Mouse (Mus musculus) ES-CJ7 (cell line): ENCODE data around the gene Hinfp.
A peak's percentile ranks its signal among the peaks of the same experiment; 100 is the strongest.
"Not testable (repeated sequence)": the region's sequence is repeated elsewhere in the genome, so short reads cannot be mapped to it uniquely, and the experiment has no call there.

ENCODE experiments used
- DNase-seq: peaks from one replicate; pipeline ENCODE4 v3.0.0; 2011; ENCODE audit warnings: low read depth, low spot score

Hinfp gene

DNA sequence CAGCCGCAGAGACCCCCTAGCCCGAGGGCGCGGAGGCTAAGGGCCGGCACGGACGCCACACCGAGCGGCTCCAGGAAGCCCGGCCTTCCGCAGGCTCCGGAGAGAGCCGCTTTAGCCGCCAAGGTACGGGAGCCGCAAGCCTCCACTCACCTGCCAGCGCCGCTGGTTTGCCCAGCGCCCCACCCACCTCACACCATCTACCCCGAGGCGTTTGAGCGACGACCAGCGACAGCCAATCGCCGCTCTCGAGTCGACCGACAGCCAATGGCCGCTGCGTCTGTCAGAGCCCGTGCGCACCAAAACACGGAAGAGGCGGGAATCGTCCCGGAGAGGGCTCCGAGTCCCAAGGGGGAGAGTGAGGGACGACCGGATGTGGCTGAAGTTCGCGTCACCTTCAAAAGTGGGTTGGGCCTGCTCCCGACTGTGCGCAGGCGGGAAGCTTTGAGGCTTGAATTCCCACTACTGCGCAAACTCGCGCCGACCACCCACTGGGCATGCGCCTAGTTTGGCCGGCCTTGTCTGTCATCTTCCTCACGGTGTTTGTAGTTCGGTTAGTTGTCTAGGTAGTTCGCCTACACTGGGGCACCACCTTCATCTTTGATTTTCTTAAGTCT is at the start of gene Hinfp:
Gene Hinfp, minus strand, starts transcription at position 206 of the 614 bp plus-strand sequence.
- DNase-seq = peak; percentile 99

DNA sequence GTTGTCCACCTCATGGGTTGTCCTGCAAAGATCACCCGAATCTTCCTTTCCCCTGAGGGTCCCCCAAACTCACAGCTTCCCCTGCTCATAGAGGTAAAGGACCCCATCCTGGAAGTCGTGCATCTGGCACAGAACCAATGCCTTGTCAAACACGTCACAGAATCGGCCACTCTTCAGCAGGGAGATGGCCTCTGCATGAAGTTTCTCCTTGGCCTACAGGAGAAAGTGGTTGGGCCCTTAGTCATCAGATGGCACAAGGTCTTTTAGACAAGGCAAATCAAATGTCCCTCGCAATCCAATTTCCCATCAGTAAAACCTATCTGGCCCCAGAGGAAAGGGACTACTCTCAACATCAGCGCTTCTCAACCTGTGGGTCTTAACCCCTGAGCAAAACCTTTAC is 47.7 kb upstream of the Hinfp start:
- no peak for DNase-seq

DNA sequence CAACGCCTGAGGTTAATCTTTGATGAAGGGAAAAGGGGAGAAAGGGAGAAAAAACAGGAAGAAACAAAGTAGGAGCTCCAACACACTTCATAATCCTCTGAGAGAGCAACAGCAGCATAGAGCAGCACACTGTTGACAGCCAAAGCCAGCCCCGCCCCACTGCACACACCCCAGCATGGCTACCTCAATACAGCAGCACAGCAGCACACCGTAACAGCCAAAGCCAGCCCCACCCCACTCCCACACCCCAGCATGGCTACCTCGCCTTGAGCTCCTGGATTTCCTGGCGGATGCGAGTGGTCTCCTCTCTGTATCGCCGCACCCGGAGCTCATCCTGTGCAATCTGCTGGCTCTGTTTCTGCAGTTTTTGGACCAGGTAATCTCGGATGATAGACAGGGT is 46.9 kb upstream of the Hinfp start:
- DNase-seq = no peak

DNA sequence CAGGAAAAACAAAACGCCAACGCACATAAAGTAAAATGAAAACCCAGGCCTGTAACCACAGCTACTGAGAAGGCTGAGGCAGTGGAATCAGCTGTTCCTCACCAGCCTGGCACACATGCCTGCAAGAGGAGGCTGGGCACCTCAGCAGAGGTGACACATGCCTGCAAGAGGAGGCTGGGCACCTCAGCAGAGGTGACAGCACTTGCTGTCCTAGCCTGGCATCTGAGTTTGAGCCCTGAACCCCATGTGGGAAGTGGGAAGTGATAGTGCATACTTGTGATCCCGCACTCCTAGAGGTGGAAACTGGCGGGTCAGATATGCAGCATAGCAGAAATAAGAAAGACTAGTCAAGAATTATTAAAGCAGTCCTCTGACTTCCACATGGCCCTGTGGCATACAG is 45.9 kb upstream of the Hinfp start:
- no peak for DNase-seq

DNA sequence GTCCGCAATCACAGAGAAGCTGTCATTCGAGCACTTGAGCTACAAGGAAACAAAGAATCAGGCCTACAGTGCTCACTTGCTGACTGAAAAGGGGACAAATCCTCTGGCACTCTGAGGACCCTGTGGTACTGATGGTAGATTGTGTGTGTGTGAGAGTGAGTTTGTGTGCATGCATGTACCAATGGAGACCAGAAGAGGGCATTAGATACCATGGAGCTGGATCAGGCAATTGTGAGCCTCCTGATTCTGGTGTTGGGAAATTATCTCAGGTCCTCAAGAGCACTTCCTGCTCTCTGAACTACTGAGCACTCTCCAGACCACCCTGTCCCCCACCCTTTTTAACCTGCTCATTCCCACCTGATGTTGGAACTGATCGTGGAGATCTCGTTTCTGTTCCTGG is 43.1 kb upstream of the Hinfp start:
- DNase-seq = peak; percentile 66

DNA sequence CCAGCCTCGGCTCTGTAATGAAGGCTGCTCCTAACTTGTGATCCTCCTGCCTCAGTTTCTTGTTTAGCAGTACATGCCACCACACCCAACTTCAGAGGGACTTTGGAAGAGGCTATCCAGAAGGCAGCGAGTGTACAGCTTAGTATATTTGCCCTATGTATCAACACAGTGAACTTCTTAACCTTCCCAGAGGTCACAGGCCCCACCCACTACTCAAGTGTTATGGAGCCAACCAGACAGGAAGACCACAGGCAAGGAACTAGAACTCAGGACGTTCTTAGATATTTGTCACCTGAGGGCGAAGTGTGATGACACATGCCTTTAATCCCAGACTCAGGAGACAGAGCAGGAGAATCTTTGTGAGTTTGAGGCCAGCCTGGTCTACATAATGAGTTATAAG is 42.1 kb upstream of the Hinfp start:
- DNase-seq = no peak

DNA sequence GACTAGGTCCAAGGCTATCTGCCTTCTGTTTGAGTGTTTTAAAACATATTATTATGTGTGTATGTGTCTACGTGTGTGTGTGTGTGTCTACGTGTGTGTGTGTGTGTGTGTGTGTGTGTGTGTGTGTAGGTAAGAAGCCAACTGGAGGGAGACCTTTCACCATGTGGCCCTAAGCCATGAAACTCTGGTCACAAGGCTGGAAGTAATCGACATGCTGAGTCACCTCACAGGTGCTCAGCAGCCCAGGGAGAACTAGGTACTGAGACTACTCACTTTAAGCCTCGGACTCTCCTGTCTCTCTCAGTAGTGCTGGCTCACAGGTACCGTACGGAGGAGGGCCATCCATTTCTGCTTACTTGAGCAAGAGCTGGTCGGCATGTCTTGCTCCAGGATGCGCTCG is 41.7 kb upstream of the Hinfp start:
- no peak for DNase-seq

DNA sequence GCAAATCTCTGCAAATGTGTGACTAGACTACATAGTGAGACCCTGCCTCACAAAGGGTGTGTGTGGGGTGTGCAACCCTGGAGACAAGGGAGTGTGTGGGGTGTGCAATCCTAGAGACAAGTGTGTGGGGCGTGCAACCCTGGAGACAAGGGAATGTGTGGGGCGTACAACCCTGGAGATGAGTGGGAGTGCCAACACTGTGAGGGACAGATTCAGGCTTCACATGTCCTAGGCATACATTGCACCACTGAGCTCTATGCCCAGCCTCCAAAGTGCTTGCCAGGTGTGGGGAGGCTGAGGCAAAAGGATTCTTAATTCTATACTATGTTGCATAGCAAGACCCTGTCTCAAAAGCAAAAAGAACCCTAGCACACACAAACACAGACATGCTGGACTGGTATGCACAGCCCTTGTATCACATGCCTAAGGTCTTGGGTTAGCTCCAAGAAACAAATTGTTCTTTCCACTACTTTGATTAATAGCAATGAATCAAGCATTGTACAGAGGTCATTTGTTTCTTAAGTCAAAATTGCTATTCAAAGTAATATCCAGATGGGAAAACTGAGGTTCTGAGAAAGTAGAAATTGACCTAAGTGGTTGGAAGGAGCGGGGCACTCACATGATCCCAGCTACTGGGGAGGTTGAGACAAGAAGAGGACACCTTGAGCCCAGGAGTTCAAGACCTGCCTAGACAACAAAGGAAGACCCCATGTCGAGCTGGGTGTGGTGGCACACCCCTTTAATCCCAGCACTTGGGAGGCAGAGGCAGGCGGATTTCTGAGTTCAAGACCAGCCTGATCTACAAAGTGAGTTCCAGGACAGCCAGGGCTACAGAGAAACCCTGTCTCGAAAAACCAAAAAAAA is 40.3 kb upstream of the Hinfp start:
- peak; percentile 62 for DNase-seq

DNA sequence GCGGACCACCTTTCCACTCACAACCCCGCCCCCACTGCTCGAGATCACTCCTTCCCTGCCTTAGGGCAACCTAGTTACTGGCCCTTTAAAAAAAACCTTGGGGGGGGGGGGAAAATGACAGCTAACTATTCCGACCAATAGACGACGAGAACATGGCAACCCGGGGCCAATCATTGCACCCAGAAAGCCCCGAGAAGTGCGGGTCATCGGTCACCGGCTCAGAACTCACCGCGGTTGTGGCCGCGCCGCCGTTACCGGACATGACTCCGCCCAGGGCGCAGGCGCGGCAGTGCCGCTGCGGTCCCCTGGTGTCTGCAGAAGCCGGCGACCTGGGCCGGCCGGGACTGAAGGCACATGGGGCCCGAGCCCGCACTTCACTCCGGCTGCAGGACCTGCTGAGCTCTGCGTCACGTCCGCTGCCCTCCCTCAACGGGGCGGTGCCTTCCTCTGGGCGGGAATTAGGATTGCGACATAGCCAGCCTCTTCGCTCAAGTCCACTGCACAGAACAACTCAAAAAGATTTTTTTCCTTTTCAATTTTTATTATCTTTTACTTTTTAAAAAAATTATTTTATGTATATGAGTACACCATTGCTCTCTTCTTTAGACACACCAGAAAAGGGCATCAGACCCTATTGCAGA is 38.4 kb upstream of the Hinfp start, which contains the start of gene Hmbs:
Gene Hmbs, minus strand, starts transcription at position 448 of the 641 bp plus-strand sequence.
- DNase-seq = peak; percentile 87

DNA sequence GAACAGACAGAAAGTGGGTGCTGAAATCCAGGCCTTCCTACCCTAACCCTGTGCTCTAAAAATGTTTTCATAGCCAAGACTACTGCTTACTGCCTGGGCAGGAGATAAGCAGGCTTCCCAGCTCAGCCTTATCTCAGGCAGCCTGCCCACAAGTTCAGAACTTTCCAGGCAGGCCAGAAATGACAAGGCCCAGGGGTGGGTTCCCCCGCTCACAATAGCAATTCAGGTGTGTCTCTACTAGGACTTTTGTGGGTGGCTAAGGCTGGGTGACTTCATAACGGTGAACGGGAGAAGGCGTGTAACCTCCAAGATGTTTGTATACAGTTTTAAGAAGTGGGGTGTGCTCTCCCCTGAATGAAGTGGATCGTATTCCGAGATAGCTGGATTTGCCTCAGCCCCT is 37.8 kb upstream of the Hinfp start:
- DNase-seq = no peak

DNA sequence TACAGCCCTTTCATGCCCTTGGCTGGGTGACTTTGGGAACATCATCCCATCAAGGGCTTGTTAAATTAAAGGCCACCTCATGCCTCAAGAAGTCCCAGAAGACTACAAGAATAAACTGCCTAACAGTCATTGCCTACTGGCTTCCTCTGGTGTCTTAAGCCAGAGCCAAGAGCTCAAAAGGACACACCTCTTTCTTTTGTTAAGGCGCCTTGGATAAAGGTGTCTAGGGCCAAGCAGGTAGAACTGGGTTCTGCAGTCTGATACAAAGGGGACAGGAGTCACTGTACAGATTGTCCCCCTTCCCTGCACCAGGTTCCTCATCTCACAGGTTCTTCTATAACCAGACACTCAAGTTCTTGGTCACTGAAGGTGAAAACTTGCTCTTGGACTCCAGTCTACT is 37.1 kb upstream of the Hinfp start:
- DNase-seq = no peak

DNA sequence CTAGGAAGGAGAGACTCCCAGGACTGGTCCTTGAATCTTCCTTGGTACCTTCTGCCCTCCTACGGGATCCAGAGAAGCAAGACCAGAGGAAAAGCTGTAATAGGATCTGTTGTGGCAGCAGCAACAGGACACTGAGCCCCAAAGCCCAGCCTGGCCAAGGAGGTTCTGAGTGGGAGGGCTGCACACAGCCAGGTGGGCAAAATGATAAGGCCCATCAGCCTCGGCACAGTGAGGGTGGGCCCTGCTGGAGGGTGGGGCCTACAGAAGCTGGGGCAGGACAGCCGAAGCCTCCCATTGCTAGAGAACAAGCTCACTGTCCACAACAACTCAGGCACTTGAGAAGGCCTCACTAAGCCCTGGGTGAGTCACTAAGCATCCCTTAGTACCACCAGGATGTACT is 36.7 kb upstream of the Hinfp start:
- no peak for DNase-seq

DNA sequence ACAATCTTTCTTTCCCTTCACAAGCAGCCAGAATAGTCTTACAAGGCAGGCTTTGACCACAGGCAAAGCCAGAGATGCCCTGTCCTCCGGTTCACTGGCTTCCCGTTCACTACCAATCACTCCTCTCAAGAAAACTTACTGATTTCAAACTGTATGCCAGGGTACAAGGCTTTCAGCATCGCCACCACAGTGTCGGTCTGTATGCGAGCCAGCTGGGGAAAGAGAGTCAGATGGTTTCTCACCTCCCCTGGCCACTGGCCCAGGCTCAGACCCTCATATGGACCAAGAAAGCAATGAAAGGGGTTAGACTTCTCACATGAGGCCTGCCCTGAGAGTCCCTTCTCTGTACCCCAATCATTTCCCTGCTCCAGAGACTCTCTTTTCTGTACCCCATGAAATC is 36.0 kb upstream of the Hinfp start:
- DNase-seq = no peak

DNA sequence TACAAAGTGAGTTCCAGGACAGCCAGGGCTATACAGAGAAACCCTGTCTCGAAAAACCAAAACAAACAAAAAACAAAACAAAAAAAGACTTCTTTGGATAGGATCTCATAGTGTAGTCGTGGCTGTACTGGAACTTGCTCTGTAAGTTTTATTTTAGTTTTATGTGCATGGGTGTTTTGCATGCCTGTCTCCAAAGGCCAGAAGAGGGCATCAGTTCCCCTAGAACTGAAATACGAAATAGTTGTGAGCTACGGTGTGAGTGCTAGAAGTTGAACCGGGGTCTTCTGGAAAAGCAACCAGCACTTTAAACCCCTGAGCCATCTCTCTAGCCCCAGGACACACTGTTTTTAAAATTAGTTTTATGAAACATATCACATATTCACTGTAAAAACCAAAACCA is 33.1 kb upstream of the Hinfp start:
- no peak for DNase-seq

DNA sequence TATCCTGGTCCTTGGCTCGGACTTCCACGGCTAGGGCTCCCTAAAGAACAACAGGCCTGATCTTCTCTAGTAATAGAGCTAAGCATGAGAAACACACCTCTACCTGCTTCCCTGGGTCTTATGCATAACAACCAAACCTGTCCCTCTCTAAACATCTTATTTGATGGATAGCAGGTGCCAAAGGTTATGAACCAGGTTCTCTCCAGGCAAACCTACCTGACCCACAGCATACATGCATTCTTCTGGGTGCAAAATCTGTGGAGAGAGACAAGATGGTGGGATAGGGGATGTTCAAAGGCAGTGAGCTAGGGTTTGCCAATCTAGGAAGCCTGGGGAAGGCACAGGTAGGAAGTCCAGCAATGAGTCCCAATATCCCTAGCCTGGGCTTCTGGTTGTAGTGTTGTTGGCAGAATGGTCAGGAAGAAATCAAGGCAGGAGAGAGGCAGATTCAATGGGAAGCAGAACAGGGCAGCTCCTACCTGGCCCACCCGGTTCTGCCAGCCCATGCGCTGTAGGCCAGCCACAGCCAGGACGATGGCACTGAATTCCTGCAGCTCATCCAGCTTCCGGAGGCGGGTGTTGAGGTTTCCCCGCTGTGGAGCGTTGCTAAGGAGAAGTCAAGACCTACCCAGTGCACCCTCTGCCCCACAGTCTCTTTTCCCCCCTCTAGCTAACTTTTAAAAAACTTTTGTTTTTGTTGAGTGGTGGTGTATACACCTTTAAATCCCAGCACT is 32.1 kb upstream of the Hinfp start:
- DNase-seq = no peak

DNA sequence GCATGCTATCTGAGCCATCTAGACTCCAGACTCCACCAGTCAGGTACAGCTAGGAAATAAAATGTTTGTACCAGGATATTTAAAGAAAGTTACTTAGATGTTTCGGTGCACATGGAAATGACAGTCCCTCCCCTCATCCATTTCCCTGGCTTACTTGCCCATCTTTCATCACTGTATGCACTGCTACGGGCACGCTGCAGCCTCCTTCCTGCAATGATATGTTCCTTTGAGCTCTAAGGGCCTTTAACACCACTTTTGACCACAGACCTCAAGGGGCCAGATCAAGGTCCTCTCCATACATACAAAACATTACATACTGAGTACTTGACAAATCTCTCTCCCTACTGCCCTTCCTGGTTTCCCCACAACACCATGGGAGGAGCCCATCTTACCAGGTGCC is 31.5 kb upstream of the Hinfp start:
- no peak for DNase-seq

DNA sequence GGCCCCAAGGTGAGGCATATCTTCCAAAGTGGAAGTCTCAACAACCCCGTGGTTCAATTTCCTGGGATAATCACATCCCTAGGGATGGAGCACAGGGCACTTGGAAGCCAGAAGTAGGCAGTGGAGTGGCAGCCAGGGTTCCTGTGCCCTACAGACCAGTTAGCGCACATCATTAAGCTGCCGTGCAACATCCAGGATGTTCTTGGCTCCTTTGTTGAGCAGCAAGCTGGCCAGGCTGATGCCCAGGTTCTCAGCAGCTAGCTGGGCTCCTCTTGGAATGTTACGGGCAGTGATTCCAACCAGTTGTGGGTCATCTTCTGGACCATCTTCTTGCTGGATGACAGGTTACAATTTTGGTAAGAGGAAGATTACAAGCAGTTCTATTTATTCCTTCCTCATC is 31.0 kb upstream of the Hinfp start:
- not testable (repeated sequence) for DNase-seq

DNA sequence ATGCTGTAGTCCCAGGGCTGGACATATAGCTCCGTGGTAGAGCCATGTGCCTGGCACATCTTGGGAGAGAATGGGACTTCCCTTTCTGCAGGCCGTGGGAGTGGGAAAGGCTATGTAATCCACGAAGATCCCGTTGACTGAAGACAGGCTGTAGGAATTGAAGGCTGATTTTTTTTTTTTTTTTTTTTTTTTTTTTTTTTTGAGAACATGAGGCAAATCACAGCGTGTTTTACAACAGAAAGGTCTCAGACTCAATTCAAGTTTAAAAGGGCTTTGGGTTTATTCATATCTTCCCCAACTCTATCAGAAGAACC is 30.6 kb upstream of the Hinfp start:
- no peak for DNase-seq

DNA sequence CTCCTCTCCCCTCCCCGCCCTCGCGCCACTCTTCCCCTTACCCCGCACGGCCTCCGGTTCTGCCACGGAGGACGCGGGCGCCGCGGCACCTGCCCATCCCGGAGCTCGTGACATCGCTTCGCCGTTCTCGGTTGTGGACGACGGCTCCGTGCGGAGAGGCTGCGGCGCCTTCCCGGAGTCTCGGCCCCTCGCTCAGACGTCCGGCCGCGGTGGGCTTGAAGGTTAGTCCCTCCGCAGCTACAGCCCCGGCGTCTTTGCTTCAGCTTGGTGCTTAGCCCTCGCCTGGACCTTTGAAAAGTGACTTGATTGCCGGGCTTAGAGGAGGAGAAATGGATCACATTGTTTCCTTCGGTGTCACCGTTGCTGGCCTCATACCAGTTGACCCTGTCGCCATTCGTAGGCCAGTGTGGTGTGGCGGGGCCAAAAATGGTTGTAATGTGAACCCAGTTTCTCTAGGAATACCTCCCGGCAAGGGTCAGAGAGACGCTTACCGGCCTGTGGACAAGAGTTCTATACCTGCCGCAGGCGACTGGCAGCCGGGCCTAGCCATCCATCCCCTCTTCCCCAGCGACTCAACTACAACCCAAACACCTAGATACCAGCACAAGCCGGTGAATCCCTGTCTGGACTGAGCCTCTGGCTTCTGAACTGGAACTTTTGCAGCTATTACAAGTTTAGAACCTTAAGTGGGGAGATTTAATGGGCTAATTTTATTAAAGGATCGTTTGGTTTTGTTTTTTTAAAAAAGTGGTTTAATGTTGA is 30.0 kb upstream of the Hinfp start:
- DNase-seq = no peak

DNA sequence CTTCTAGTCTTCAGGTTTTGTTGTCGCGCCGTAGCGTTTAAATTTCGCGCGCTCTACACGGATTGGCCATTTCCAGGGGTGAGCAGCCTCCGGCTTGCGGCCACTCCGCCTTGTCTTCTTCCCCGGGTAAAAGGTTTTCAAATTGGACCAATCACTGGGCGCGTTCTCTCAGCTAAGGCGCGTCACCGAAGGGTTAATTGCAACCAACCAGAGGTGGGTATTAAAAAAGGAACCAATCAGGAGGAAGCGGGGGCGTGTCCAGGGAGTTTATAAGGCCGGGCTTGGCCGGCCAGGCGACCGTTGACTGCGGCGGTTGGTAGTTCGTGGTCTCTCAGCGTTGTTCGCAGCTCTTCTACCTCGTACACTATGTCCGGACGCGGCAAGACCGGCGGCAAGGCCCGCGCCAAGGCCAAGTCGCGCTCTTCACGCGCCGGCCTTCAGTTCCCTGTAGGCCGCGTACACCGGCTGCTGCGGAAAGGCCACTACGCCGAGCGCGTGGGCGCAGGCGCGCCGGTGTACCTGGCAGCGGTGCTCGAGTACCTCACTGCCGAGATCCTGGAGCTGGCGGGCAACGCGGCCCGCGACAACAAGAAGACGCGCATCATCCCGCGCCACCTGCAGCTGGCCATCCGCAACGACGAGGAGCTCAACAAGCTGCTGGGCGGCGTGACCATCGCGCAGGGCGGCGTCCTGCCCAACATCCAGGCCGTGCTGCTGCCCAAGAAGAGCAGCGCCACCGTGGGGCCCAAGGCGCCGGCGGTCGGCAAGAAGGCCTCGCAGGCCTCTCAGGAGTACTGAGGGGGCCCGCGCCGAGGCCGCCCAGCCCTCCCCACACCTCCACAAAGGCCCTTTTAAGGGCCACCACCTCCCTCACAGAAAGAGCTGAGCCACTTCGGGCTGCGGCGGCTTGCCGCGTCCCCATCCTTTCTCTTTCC is 29.2 kb upstream of the Hinfp start, which contains the start of gene H2afx:
Gene H2afx, plus strand, starts transcription at position 299 of the 935 bp plus-strand sequence.
- peak; percentile 100 for DNase-seq
